Mouse (Mus musculus): Measurements from ENCODE around the gene H2-DMa.

Gene H2-DMa

DNA sequence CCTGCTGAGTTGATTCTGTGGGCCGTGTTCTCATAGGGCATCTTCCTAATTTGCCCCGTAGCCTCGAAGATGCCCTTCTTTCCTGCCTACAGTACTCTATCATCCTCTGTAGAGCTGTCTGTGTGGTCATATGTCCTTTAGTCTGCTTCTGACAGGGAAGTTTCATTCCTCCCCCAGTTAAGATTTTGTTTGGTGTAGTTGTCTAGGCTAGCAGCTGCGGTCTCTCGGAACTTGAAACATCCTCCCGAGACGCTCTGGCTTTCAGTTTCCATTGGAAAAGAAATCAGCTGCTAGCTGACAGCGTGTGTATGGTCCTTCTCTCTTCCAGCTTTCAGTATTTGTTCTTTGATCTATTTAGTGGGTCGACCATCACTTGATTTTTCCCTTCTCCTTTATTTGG is 14.5 kb upstream of the H2-DMa start:
- no peak for DNase-seq (ENCODE audit: low read depth)

DNA sequence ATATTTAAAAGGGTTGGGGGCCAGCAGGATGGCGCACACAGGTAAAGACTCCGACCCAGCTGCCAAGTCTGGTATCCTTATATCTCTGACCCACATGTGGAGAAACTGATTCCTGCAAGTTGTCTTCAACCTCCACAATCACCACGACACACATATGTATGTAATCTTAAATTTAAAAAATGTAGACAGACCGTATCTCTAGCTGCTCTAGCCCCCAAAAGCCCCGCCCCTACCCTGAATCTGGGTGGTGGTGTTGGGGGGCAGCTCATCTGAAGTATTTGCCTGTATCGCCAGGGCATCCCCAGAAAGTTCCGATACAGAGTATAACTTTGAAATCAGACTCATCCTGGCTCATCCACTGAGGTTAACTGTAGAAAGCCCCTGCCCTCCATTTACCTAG is 12.8 kb upstream of the H2-DMa start:
- no peak for DNase-seq (ENCODE audit: low read depth)

DNA sequence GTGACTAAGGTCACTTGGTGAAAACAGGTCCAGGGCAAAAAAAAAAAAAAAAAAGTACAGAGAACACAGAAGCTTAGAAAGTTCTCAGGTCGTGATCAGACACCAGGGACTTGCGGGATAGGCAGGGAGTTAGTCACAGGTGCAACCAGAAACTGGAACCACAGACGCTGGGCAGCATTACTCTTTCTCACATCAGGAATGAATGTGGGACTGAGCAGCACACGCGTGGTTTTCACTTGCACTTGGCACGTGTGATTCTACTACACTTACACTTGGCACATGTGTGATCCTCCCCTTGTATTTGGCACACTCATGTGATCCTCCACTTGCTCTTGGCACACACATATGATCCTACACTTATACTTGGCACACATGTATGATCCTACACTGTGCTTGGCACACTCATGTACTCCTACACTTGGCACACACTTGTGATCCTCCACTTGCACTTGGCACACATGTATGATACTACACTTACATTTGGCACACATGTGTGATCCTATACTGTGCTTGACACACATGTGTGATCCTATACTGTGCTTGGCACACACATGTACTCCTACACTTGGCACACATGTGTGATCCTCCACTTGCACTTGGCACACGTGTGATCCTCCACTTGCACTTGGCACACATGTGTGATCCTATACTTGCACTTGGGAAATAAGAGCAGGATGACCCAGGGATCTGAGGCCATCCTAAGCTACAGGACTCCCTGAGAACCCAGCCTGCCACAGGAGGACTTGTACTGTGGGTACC is 12.1 kb upstream of the H2-DMa start:
- no peak for DNase-seq (ENCODE audit: low read depth)

DNA sequence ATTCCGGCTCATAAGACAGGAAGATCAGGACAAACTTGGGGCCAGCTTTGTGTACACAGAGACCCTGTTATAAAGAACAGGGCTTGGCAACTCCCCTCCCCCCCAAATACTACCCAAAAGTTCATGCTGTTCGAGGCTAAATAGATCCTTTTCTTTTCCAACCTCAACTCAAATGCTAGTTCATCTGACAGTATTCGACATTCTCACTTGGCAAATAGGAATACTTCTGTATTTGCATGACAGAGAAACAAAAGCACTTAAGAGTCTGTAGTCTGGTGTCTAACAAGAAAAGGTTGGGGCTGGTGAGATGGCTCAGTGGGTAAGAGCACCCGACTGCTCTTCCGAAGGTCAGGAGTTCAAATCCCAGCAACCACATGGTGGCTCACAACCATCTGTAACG is 10.9 kb upstream of the H2-DMa start:
- DNase-seq (ENCODE audit: low read depth) = no peak

DNA sequence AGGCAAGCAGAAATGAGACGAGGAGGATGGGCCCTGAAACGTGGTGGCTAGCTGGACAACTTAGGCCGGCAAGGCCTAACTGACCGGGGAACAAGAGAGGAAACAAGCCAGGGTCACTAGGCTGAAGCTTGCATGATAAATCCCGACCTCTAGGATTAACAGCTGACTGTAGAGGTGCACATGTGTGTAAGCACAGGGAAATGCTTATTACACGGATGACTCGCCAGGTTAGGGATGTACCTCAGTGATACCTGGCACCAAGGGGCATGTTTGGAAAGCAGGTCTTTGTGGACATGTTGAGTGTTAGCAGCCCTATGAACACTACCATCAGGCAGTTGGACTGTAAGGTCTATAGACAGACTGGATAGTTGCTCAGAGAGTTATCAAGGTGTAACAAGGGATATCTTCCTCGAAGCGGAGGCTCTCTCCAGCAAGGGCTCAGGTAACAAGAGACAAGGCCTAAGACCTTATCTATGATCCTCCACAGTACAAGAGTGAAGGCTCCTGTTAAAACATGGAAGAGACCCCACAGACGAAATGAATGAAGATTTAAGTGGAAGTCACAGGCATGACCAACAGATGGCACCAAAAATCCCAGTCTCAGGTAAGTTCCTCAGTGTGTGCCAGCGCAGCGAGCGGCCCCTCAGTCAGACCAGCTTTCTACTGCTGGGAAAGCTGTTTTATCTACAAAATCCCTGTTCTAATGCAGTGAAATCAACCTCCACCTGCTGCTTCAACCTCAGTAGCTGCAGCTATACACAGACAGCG is 10.1 kb upstream of the H2-DMa start:
- no peak for DNase-seq (ENCODE audit: low read depth)

DNA sequence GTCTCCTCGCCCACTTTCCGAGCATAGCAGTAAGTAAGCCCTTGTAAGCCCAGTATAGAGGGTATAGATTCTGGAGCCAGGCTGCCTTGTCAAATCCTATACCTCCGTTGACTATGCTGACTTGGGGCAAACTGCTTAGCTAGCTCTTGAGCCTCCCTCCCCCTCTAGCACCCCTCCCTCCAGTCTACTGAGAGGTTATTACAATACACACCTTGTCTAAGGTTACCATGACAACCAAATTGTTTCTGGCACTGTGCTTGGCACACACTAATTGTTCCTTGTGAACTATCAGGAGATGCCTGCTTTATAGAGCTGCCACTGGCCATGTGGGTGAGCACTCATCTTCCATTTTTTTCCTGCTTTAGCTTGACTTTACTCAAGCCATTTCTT is 9.5 kb upstream of the H2-DMa start:
- DNase-seq (ENCODE audit: low read depth) = no peak

DNA sequence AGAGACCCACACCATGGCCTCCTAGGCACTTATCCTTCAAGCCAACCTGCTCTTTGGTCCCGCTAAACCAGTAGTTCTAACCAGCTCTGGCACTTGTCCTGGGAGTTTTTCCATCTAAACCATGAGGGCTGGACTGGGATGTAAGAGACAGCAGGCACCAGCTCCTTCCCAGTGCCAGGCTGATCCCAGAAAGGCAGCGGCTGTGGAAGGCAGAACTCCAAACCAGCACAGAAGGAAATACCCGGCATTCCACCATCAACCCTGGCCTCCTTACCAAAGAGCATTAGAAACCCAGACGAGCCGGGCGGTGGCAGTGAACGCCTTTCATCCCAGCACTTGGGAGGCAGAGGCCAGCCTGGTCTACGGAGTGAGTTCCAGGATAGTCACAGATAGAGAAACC is 9.0 kb upstream of the H2-DMa start:
- no peak for DNase-seq (ENCODE audit: low read depth)

DNA sequence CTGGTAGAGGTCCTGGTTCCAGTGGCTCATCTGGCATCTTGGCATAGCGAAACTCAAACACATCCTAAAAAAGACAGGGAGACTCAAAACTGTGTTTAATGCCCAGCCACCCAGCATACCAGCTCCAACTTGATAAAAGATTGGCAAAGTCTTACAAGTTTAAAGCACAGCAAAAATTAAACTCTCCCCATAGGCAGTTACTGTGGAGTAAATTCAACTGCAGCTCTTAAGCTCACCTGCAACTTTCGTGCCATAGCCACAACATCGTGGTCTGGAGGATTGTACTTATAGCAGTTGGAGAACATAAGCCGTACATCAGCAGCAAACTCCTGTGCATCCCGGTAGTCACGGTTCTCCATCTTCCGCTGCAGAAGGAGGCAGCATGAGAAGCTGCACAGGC is 5.2 kb upstream of the H2-DMa start:
- no peak for DNase-seq (ENCODE audit: low read depth)

DNA sequence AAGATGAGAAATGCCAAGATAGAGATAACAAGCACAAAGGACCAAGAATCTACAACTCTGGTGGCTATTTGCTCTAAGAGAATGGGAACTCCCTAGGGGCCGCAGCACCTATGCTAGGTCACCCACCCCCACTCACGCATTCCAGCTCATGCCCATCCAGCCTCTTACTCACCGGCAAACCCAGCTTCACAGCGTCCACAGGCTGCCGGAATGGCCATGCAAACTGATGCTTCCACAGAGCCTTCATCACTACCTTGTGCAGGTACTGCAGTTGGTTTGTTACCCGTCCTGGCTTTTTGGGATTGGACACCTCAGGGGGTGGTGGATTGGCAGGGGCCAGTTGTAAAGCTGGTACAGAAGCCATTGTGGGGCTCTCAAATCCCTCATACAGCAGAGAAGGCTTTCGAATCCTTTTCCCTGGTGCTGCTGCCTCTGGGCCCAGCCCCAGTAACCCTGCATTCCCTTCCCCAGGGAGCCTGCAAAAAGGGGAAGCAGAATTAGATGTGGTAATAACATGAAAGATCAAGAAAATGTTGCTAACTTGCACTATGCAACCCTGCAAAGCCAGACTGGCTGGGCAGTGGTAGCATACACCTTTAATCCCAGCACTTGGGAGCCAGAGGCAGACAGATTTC is 2.5 kb upstream of the H2-DMa start:
- no peak for DNase-seq (ENCODE audit: low read depth)

DNA sequence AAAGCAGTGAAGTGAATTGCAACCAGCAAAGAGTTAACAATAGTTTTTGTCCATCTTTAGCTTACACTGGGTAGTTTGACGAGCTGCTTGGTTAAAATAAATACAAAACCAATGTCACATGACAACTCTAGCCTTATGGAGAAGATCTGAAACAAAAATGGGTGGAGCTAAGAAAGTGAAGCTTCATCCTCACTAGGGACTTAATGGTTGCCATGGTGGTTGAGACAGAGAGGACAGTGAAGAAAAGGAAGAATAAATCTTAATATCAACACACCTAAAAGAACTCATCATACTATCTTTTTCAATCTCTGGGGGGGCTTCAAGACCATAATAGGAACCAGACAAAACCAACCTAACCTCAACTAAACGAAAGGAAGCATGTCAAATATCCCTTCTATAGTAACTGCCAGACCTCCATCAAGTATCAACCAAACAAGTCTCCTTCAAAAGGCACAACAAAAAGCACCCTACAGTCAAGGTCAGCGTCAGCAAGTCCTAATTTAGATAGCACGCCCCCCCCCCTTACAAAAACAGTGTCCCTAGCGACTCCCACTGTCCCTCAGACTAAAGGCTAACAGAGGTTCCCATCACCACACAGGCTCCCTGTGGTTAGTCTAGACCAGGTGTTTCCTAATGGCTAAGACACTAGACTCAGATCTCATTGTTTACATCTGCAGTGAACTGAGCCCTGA is 1.8 kb upstream of the H2-DMa start:
- no peak for DNase-seq (ENCODE audit: low read depth)

DNA sequence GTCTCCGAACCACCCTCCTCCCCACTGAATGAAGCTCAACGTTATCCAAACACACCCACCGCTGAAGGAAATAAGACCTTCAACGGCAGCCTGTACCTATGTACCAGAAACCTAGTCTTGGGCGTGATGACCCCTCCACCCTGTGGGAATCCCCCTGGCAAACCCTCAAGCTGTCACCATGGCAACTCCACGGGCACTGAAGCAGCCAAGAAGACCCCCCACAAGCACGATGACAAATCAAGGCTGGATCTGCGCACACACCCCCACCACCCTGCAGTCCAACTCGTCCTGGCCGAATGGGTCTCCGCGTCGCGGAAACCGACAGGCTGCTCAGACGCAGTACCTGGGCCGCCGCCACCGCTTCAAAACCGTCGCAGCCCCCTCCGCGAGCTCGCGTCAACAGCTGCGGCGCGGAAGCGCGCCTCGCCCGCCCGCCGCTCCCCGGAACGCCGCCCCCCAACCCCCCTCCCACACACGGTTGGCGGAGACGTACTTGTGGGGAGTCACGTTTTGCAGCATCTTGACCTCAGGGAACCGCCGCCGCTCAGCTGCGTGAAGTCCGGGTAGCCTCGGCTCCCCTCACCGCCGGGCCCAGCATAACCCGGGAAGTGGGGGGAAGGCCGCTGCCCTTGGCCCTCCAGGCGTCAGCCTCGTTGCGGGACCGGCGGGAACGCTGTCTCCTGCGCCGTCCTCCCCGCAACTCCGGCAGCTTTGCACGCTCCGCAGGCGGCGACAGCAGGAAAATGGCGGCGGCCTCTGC is 1.0 kb upstream of the H2-DMa start:
- DNase-seq (ENCODE audit: low read depth) = no peak

DNA sequence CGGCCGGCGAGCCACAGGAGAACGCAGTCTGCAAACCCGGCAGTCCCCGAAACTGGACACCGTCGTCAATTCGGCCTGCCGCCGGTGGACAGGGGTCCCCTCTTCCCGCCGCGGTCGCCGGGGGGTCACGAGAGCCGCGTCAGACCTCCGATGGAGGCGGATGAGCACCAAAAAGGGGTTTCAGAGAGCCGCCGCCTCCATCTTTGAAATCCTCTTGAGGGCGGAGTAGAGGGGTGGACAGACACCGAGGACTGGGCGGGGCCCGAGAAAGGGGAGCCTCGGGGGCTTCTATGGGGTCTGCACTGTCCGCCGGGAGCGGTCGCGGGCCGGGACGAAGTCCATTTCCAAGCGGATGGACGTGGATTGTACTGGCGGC is 480 bp upstream of the H2-DMa start:
- no peak for DNase-seq (ENCODE audit: low read depth)

DNA sequence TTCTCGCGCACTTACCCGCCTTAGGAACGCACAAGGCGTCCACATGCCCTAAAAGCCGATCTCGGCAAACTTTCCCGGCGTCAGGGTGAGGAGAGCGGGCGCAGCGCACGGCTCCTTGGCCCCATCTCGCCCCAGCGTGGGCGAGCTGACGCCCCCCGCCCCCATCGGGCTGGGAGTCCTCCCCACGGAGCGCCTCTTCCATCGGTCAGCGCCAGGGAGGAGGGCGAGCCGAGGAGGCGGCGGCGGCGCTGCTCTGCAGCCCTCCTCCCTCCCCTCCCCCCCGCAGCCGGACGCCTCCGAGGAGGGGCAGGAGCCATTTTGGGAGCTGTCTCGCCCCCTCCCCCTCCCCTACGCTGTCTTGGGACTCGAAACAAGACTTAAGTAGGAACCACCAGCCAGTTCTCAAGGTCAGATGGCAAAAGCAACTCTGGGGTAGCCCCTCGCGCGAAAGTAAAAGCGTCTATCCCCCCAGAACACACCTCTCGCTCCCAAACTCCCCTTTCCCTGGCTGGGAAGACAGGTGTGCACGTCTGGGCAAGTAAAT is 911 bp downstream of the H2-DMa start:
- DNase-seq (ENCODE audit: low read depth) = peak; percentile 70

DNA sequence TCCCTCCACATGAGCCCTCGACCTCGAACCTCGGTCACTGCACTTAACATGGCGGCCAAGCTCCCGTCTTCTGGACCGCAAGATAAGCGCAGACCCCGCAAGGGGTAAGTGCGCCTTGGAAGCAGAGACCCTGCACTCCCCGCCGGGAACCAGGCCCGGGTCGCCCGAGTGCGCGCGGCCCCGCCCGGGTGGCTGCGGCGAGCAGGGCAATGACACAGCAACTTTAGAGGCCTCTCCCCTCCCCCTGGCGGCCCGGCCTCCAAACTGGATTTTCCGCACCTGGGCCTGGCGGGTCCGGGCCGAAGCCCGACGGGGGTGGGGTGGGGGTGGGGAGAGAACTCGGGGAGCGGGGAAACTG is 1.5 kb downstream of the H2-DMa start:
- DNase-seq (ENCODE audit: low read depth) = no peak

DNA sequence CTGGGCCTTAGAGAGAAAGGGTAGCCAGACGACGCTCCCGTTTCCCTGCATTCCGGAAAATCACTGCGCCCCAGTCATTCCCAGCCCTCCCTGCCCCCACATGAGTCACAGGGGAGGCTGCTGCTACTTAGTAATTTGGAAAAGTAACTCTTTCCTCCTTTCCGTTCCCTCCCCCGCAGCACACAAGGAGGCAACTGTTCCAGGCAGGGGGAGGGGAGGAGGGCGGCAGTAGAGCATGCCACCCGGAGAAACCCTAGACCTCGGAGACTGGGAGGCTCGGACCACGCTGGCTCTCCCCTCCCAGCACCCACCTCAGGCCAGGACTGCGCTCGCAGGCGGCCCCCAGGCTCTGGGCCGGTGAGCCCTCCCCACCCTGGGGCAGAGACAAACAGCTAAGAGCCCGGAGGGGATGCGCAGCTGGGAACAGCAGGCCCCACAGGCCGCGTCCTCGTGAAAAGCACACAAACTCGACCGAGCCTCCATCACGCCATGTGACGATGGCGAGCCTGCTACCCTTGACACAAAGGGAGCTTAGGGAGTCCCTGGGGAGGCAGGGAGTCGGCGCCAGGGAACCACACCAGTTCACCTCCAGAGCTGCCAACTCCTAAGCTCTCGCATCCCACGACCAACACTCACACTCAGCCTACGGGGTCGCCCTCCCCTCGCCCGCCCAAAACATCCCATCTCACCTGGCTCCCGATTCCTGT is 2.0 kb downstream of the H2-DMa start:
- peak; percentile 98 for DNase-seq (ENCODE audit: low read depth)

DNA sequence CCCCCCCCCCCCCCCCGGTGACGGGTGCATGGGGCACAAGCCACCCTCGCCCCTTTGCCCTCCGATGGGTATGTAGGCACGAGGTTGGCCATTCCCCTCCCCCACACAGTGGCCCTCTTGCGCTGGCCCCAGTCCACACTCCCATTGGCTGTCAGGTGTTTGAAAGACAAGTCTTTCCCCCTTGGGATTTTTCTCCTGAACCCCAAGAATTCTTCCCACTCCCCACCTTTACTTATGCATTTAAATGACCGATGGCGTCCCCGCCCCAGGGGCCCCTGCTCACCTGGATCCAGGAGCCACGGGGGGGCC is 2.5 kb downstream of the H2-DMa start:
- no peak for DNase-seq (ENCODE audit: low read depth)

DNA sequence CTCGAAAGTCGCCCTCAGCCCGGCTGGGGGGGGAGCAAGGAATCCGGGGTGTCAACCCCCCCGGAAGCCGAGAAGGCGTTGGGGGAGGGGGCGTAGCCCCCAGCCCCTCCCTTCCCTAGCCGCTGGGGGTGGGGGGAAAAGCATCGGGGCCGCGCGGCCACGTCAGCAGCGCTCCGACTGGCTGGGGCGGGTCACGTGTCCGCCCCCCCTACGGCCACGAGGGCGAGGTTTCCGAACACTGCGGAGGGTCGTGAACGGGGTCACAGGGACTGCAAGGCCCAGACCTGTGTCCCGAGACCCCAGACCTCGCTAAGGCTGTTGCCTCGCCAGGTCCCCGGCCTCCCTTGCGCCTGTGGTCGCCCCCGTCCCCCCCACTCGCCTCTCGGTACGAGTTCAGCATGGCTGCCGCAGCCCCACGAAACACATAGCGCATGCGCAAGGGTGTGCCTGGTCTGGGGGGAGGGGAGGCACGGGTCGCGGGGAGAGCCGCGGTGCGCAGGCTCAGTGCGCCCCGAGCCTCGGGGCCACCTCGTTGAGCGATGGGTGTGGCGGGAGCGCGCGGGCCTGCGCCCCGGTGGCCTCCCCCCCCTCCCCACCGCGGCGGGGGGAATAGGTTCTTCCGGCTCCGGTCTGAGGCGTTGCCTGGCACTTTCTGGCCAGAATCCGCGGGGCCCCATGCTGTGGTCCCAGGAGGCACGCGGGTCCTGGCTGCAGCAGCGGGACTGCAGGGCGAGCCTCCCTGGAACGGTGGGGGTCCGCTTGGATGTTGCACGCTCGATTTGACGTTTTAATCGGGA is 3.0 kb downstream of the H2-DMa start, which contains the start of gene Brd2:
Brd2 (minus strand) TSS at position 447 of the 797 bp plus-strand sequence.
- DNase-seq (ENCODE audit: low read depth) = peak; percentile 90

DNA sequence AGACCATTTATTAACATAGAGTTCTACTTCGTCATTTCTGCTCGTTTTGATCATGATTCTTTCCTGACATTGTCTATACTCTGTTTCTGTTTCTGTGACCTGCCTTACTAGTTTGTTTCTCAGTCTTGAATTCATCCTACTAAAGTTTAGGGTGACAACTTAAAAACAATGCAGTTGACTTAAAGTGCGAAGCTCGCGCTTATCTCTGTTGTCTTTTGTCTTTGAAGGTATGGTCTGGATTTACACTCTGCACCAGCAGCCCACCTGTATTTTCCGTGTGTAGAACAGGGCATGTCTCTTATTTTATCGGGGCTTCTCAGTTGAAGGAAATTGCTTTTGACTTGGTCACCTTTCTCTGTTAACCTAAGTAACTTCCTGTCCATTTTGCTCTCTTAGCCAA is 3.8 kb downstream of the H2-DMa start:
- DNase-seq (ENCODE audit: low read depth) = no peak

DNA sequence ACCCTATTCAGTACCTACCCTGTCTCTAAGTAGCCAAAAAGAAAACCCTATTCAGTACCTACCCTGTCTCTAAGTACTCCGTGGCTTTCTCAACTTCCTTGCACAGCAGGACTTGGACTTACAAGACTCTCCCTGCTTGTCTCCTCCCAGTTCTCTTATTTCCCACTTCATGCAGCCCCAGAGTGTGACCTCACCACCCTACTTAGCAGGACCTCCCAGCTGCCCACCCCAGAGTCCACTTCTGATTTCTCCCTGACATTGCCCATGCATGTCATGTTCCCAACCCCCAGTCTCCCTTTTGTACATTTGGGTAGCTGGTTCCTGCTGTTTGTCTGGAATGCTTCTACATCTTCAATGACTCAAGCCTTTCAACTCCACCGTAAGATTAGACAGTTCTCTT is 4.2 kb downstream of the H2-DMa start:
- DNase-seq (ENCODE audit: low read depth) = no peak

DNA sequence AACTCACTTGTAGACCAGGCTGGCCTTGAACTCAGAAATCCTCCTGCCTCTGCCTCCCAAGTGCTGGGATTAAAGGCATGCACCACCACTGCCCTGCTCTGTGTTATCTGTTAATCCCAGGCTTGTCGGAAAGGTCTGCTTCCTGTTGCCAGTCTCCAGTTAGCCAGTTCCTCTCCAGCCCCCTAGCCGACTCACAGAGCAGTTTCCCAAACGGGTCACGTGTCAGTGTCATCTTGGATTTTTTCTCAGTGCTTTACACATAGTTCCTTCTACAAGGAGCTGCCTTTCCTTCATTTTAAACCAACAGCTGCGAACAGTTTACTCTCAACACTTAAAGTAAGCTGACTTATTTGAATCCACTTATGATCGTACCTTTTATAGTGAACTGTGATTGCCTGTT is 5.3 kb downstream of the H2-DMa start:
- no peak for DNase-seq (ENCODE audit: low read depth)

Measured in fibroblast of lung, adult 2 months (primary cell).